Mouse (Mus musculus) gonadal fat pad, adult 2 months (tissue): Measurements from ENCODE around the gene Hist1h4a. TPM values are rescaled to one million over a fixed set of nuclear protein-coding genes. Genes with fewer than 3 reads are reported as not detected.

Source experiments
- polyA plus RNA-seq: library from polyadenylated mRNA; depleted of rRNA; stranded (reverse); fragments of >200 nt; gene quantifications from 2 replicates; pipeline ENCODE4 v1.2.3, GENCODE M21; 2012; rRNA removed

The Hist1h4a gene
- polyA plus RNA-seq, 1 experiment, result 9.3 TPM

Other genes starting within 250 kb of the Hist1h4a start
- gene Hist1h4h, start 230.2 kb downstream of the Hist1h4a start, polyA plus RNA-seq, result 50.9 and 92.4 TPM in 2 replicates
- 20.4 and 27.6 TPM in 2 replicates for gene Hist1h2af, start 227.3 kb downstream of the Hist1h4a start, polyA plus RNA-seq
- gene Hist1h3g, start 225.8 kb downstream of the Hist1h4a start, polyA plus RNA-seq, result 1.5 and 2.8 TPM in 2 replicates
- 0.61 and 0.81 TPM in 2 replicates for gene Hist1h2bh, start 217.8 kb downstream of the Hist1h4a start, polyA plus RNA-seq
- 1.9 and 2.1 TPM in 2 replicates for gene Hist1h3f, start 217.2 kb downstream of the Hist1h4a start, polyA plus RNA-seq
- 3.9 and 8.5 TPM in 2 replicates for gene Hist1h4f, start 209.6 kb downstream of the Hist1h4a start, polyA plus RNA-seq
- gene Hist1h1d, start 208.0 kb downstream of the Hist1h4a start, polyA plus RNA-seq, result 0.19 and 0.24 TPM in 2 replicates
- gene Hist1h3e, start 198.9 kb downstream of the Hist1h4a start, polyA plus RNA-seq, result 11.9 and 13.2 TPM in 2 replicates
- gene Hist1h2ae, start 190.0 kb downstream of the Hist1h4a start, polyA plus RNA-seq, result 0.49 and 1.3 TPM in 2 replicates
- gene Hist1h2bg, start 189.8 kb downstream of the Hist1h4a start, polyA plus RNA-seq, result 18.7 and 22.4 TPM in 2 replicates
- 2.0 and 2.9 TPM in 2 replicates for gene Hist1h2bf, start 187.0 kb downstream of the Hist1h4a start, polyA plus RNA-seq
- 1.3 and 2.0 TPM in 2 replicates for gene Hist1h2ad, start 186.8 kb downstream of the Hist1h4a start, polyA plus RNA-seq
- 3.8 and 4.1 TPM in 2 replicates for gene Hist1h3d, start 185.5 kb downstream of the Hist1h4a start, polyA plus RNA-seq
- 6.9 and 9.6 TPM in 2 replicates for gene Hist1h4d, start 179.6 kb downstream of the Hist1h4a start, polyA plus RNA-seq
- 5.4 and 9.0 TPM in 2 replicates for gene Hist1h2be, start 140.1 kb downstream of the Hist1h4a start, polyA plus RNA-seq
- gene Hist1h1e, start 138.7 kb downstream of the Hist1h4a start, polyA plus RNA-seq, result 3.1 and 3.9 TPM in 2 replicates
- 0.32 and 0.63 TPM in 2 replicates for gene Hist1h2ac, start 77.3 kb downstream of the Hist1h4a start, polyA plus RNA-seq
- gene Hist1h2bc, start 77.0 kb downstream of the Hist1h4a start, polyA plus RNA-seq, result 245 and 281 TPM in 2 replicates
- not detected in 2 replicates for gene Hist1h1t, start 65.4 kb downstream of the Hist1h4a start, polyA plus RNA-seq
- 3.9 and 6.4 TPM in 2 replicates for gene Hist1h4c, start 62.8 kb downstream of the Hist1h4a start, polyA plus RNA-seq
- gene Hfe, start 50.4 kb downstream of the Hist1h4a start, polyA plus RNA-seq, result 21.7 and 43.9 TPM in 2 replicates
- 70.6 and 72.3 TPM in 2 replicates for gene Hist1h1c, start 22.4 kb downstream of the Hist1h4a start, polyA plus RNA-seq
- 2.4 and 3.3 TPM in 2 replicates for gene Hist1h3c, start 15.6 kb downstream of the Hist1h4a start, polyA plus RNA-seq
- gene Hist1h2bb, start 14.5 kb downstream of the Hist1h4a start, polyA plus RNA-seq, result 2.2 and 5.9 TPM in 2 replicates
- 0.61 and 2.9 TPM in 2 replicates for gene Hist1h2ab, start 10.1 kb downstream of the Hist1h4a start, polyA plus RNA-seq
- gene Hist1h3b, start 9.0 kb downstream of the Hist1h4a start, polyA plus RNA-seq, result 1.4 and 3.1 TPM in 2 replicates
- 0.82 and 3.9 TPM in 2 replicates for gene Hist1h4b, start 4.2 kb downstream of the Hist1h4a start, polyA plus RNA-seq
- 2.8 and 4.3 TPM in 2 replicates for gene Hist1h3a, start 1.2 kb upstream of the Hist1h4a start, polyA plus RNA-seq
- gene Hist1h1a, start 2.4 kb upstream of the Hist1h4a start, polyA plus RNA-seq, result not detected in 2 replicates
- gene Trim38, start 8.7 kb upstream of the Hist1h4a start, polyA plus RNA-seq, result 0.10 and 0.16 TPM in 2 replicates
- 0.04 TPM in 1 of 2 replicates, not detected in the other for gene Slc17a2, start 45.8 kb upstream of the Hist1h4a start, polyA plus RNA-seq
- 0.06 TPM in 1 of 2 replicates, not detected in the other for gene Slc17a3, start 78.2 kb upstream of the Hist1h4a start, polyA plus RNA-seq
- 0.05 TPM in 1 of 2 replicates, not detected in the other for gene Slc17a1, start 106.5 kb upstream of the Hist1h4a start, polyA plus RNA-seq
- 0.08 and 0.10 TPM in 2 replicates for gene Slc17a4, start 153.8 kb upstream of the Hist1h4a start, polyA plus RNA-seq
- gene Hist1h2ba, start 172.9 kb upstream of the Hist1h4a start, polyA plus RNA-seq, result 0.77 TPM in 1 of 2 replicates, not detected in the other
- not detected in 2 replicates for gene Hist1h2aa, start 173.2 kb upstream of the Hist1h4a start, polyA plus RNA-seq
- not detected in 2 replicates for gene Scgn, start 230.0 kb upstream of the Hist1h4a start, polyA plus RNA-seq